Mouse (Mus musculus) inflammation-experienced regulatory T-cells, adult 6 months (primary cell): ENCODE results near the gene Immp2l. TPM values are rescaled to one million over a fixed set of nuclear protein-coding genes. Genes with fewer than 3 reads are reported as not detected.
A peak's percentile ranks its signal among the peaks of the same experiment; 100 is the strongest.

ENCODE experiments used
- ATAC-seq: one replicate; pipeline ENCODE4 v1.8.0; 2017
- polyA plus RNA-seq, 3 experiments: library from polyadenylated mRNA; unstranded; fragments of 100-300 nt; shearing (Covaris generic); gene quantifications; one replicate each; pipeline ENCODE4 v1.2.1; 2017

Immp2l gene
- polyA plus RNA-seq, 3 experiments from 2014 or later: 4.5 to 51.5 (median 30.9) TPM

- no peak for ATAC-seq
These were observed 298.1 kb downstream of the Immp2l start for GRCm38 (mm10) chr12:41322018-41322417.

GRCm38 (mm10) chr12:41324418-41324817 is 300.5 kb downstream of the Immp2l start:
- ATAC-seq: no peak

GRCm38 (mm10) chr12:41325756-41326155 is 301.9 kb downstream of the Immp2l start:
- peak; percentile 69 for ATAC-seq

GRCm38 (mm10) chr12:41330988-41331671 is 307.2 kb downstream of the Immp2l start:
- peak; percentile 41 for ATAC-seq

GRCm38 (mm10) chr12:41345621-41346020 is 321.7 kb downstream of the Immp2l start:
- ATAC-seq: no peak

GRCm38 (mm10) chr12:41347494-41347893 is 323.6 kb downstream of the Immp2l start:
- no peak for ATAC-seq

- ATAC-seq: no peak
These were observed 325.5 kb downstream of the Immp2l start for GRCm38 (mm10) chr12:41349386-41349785.

GRCm38 (mm10) chr12:41349814-41350213 is 325.9 kb downstream of the Immp2l start:
- no peak for ATAC-seq

- no peak for ATAC-seq
These were observed 327.4 kb downstream of the Immp2l start for GRCm38 (mm10) chr12:41351275-41351674.

GRCm38 (mm10) chr12:41354857-41355256 is 331.0 kb downstream of the Immp2l start:
- no peak for ATAC-seq

GRCm38 (mm10) chr12:41356040-41356439 is 332.1 kb downstream of the Immp2l start:
- ATAC-seq: no peak

GRCm38 (mm10) chr12:41386685-41387084 is 362.8 kb downstream of the Immp2l start:
- no peak for ATAC-seq

- ATAC-seq: no peak
These were observed 370.3 kb downstream of the Immp2l start for GRCm38 (mm10) chr12:41394231-41394630.

- no peak for ATAC-seq
These were observed 377.2 kb downstream of the Immp2l start for GRCm38 (mm10) chr12:41401136-41401535.

- no peak for ATAC-seq
These were observed 378.0 kb downstream of the Immp2l start for GRCm38 (mm10) chr12:41401923-41402322.

GRCm38 (mm10) chr12:41409431-41409830 is 385.5 kb downstream of the Immp2l start:
- no peak for ATAC-seq

- no peak for ATAC-seq
These were observed 392.7 kb downstream of the Immp2l start for GRCm38 (mm10) chr12:41416635-41417034.

- ATAC-seq: no peak
These were observed 393.2 kb downstream of the Immp2l start for GRCm38 (mm10) chr12:41417099-41417498.

- ATAC-seq: no peak
These were observed 394.1 kb downstream of the Immp2l start for GRCm38 (mm10) chr12:41417961-41418360.

GRCm38 (mm10) chr12:41425101-41425679 is 401.3 kb downstream of the Immp2l start:
- no peak for ATAC-seq

GRCm38 (mm10) chr12:41427464-41427863 is 403.6 kb downstream of the Immp2l start:
- ATAC-seq: no peak

- no peak for ATAC-seq
These were observed 404.9 kb downstream of the Immp2l start for GRCm38 (mm10) chr12:41428806-41429205.

GRCm38 (mm10) chr12:41436206-41436985 is 412.5 kb downstream of the Immp2l start:
- ATAC-seq: no peak

- ATAC-seq: no peak
These were observed 414.6 kb downstream of the Immp2l start for GRCm38 (mm10) chr12:41438446-41438845.
